Mouse (Mus musculus) kidney, adult 2 months (tissue): ENCODE results near the gene Galnt10. TPM values are rescaled to one million over a fixed set of nuclear protein-coding genes. Genes with fewer than 3 reads are reported as not detected.

Experiments used
- DNase-seq: peaks from one replicate; pipeline ENCODE4 v3.0.0; 2021
- H3K27ac ChIP-seq: fragments of 200-500 bp; 2 replicates; pipeline ENCODE4 v1.5.1; 2012; ENCODE audit warnings: low read depth, low read length, control low read depth, inconsistent platforms; ENCODE audit not compliant: insufficient read depth
- H3K27me3 ChIP-seq: fragments of 200-500 bp; replicated peaks from 2 replicates; pipeline ENCODE4 v1.6.1; 2012; ENCODE audit warnings: mild to moderate bottlenecking, moderate library complexity, low read length, inconsistent platforms; ENCODE audit not compliant: control insufficient read depth, insufficient read depth
- H3K36me3 ChIP-seq: fragments of 200-500 bp; 2 replicates; pipeline ENCODE4 v1.6.1; 2012; ENCODE audit warnings: mild to moderate bottlenecking, moderate library complexity, low read length, inconsistent platforms; ENCODE audit not compliant: control insufficient read depth, insufficient read depth
- H3K4me1 ChIP-seq: fragments of 200-500 bp; 2 replicates; pipeline ENCODE4 v1.6.1; 2011; ENCODE audit warnings: low read length; ENCODE audit not compliant: control insufficient read depth, insufficient read depth
- H3K4me3 ChIP-seq: fragments of 200-500 bp; 2 replicates; pipeline ENCODE4 v1.5.1; 2011; ENCODE audit warnings: mild to moderate bottlenecking, low read depth, low read length, control low read depth; ENCODE audit not compliant: insufficient read depth
- CTCF ChIP-seq: fragments of 200-500 bp; conservative IDR thresholded peaks from 2 replicates; pipeline ENCODE4 v1.5.1; 2011; ENCODE audit warnings: low read depth, mild to moderate bottlenecking, control low read depth, low read length, moderate library complexity, mixed read lengths; ENCODE audit not compliant: insufficient read depth, insufficient read length
- POLR2A ChIP-seq: fragments of 200-500 bp; IDR thresholded peaks from one replicate; pipeline ENCODE4 v1.6.1; 2011; ENCODE audit warnings: low read depth, low read length, control low read depth
- WGBS: fragments of 180-500 bp; shearing (Covaris S2); methylation state at CpG from one replicate; pipeline ENCODE4 v1.1.7; 2018; 5-methylcytosine and 5-hydroxymethylcytosine counted together
- polyA plus RNA-seq: library from polyadenylated mRNA; depleted of rRNA; stranded (reverse); fragments of >200 nt; gene quantifications from 2 replicates; pipeline ENCODE4 v1.2.3, GENCODE M21; 2012

The Galnt10 gene
- polyA plus RNA-seq, 1 experiment = 11.1 TPM

- no peak overlapping the region for H3K27ac ChIP-seq
- H3K36me3 ChIP-seq = no peaks in the 10 kb centered on the region
- DNase-seq = no peak
- 54% methylated on average over 10 of the region's 10 CpGs for WGBS
- H3K4me3 ChIP-seq = no peak overlapping the region
- H3K4me1 ChIP-seq = no peaks in the 10 kb centered on the region
- no peaks in the 10 kb centered on the region for H3K27me3 ChIP-seq
- no peak for TF ChIP-seq POLR2A
- TF ChIP-seq CTCF = no peak
Observed at GRCm38 (mm10) chr11:57732410-57733281, 87.4 kb downstream of the Galnt10 start.

GRCm38 (mm10) chr11:57747294-57748080 lies 102.2 kb downstream of the Galnt10 start:
- Histone ChIP-seq H3K4me3 (no peak overlapping the region), H3K4me1 (no peaks in the 10 kb centered on the region), H3K27ac (no peak overlapping the region), H3K36me3 (no peaks in the 10 kb centered on the region), H3K27me3 (no peaks in the 10 kb centered on the region)
- 78% methylated on average over 19 of the region's 19 CpGs for WGBS
- DNase-seq = peak; percentile 38
- no peak for TF ChIP-seq POLR2A
- TF ChIP-seq CTCF = peak; percentile 76

GRCm38 (mm10) chr11:57753538-57754203 lies 108.4 kb downstream of the Galnt10 start:
- no peaks in the 10 kb centered on the region for H3K4me1 ChIP-seq
- 54% methylated on average over 14 of the region's 14 CpGs for WGBS
- no peaks in the 10 kb centered on the region for H3K27me3 ChIP-seq
- no peak overlapping the region for H3K27ac ChIP-seq
- H3K4me3 ChIP-seq = no peak overlapping the region
- no peaks in the 10 kb centered on the region for H3K36me3 ChIP-seq
- no peak for TF ChIP-seq CTCF
- TF ChIP-seq POLR2A = no peak
- DNase-seq = no peak

GRCm38 (mm10) chr11:57758621-57759020 lies 113.4 kb downstream of the Galnt10 start:
- WGBS = 70% methylated on average over 9 of the region's 9 CpGs
- Histone ChIP-seq H3K36me3 (no peaks in the 10 kb centered on the region), H3K4me1 (no peaks in the 10 kb centered on the region), H3K4me3 (no peak overlapping the region), H3K27me3 (no peaks in the 10 kb centered on the region), H3K27ac (no peak overlapping the region)
- TF ChIP-seq CTCF (no peak), POLR2A (no peak)
- no peak for DNase-seq

- H3K36me3 ChIP-seq = no peaks in the 10 kb centered on the region
- H3K4me1 ChIP-seq = no peaks in the 10 kb centered on the region
- no peaks in the 10 kb centered on the region for H3K27me3 ChIP-seq
- no peak overlapping the region for H3K27ac ChIP-seq
- DNase-seq = no peak
- TF ChIP-seq POLR2A = no peak
- no peak for TF ChIP-seq CTCF
- 32% methylated on average over 14 of the region's 14 CpGs for WGBS
- H3K4me3 ChIP-seq = no peak overlapping the region
Observed at GRCm38 (mm10) chr11:57760509-57761058, 115.3 kb downstream of the Galnt10 start.

- Histone ChIP-seq H3K4me3 (no peak overlapping the region), H3K27ac (no peak overlapping the region), H3K36me3 (no peaks in the 10 kb centered on the region), H3K4me1 (no peaks in the 10 kb centered on the region), H3K27me3 (no peaks in the 10 kb centered on the region)
- TF ChIP-seq CTCF (no peak), POLR2A (no peak)
- no peak for DNase-seq
- 92% methylated on average over 4 of the region's 4 CpGs for WGBS
Observed at GRCm38 (mm10) chr11:57761347-57761746, 116.1 kb downstream of the Galnt10 start.
